Mouse (Mus musculus) MEL (cell line): ENCODE data around the gene Elk3.

Source experiments
- CHD2 ChIP-seq: IDR thresholded peaks from 2 replicates; pipeline ENCODE4 v1.6.1; 2011; ENCODE audit warnings: low read length, improper control_type of control experiment
- MAX ChIP-seq: IDR thresholded peaks from 2 replicates; pipeline ENCODE4 v1.6.1; 2011; ENCODE audit warnings: low read length, improper control_type of control experiment
- MEF2A ChIP-seq: IDR thresholded peaks from 2 replicates; pipeline ENCODE4 v1.6.1; 2014; ENCODE audit warnings: low read depth, mild to moderate bottlenecking, inconsistent platforms, low read length, improper control_type of control experiment; ENCODE audit not compliant: poor library complexity, insufficient replicate concordance, severe bottlenecking; ENCODE audit errors: extremely low read depth
- MYB ChIP-seq: IDR thresholded peaks from 2 replicates; pipeline ENCODE4 v1.6.1; 2011; ENCODE audit warnings: mild to moderate bottlenecking, low read depth, low read length, improper control_type of control experiment
- POLR2A ChIP-seq, 2 experiments: IDR thresholded peaks; 2 replicates each; pipeline ENCODE4 v1.6.1; 2011 to 2012; ENCODE audit warnings: low read length in 2 of 2, mild to moderate bottlenecking in 2 of 2, control low read depth in 1 of 2, improper control_type of control experiment in 1 of 2, low read depth in 1 of 2, moderate library complexity in 1 of 2; ENCODE audit not compliant: control insufficient read depth in 1 of 2, insufficient read depth in 1 of 2, poor library complexity in 1 of 2
- POLR2AphosphoS5 ChIP-seq: IDR thresholded peaks from 2 replicates; pipeline ENCODE4 v1.6.1; 2012; ENCODE audit warnings: low read depth, borderline replicate concordance, mild to moderate bottlenecking, inconsistent platforms, low read length, moderate library complexity, mixed read lengths

- no peak for TF ChIP-seq MYB
- no peak for TF ChIP-seq CHD2
- TF ChIP-seq MEF2A: no peak
- TF ChIP-seq MAX: no peak
- TF ChIP-seq POLR2AphosphoS5: no peak
- no peak for TF ChIP-seq POLR2A (IDR thresholded peaks at IDR 0.05; ENCODE audit: control insufficient read depth in 1 of 2, insufficient read depth in 1 of 2, low read depth in 1 of 2, low read length in 2 of 2, poor library complexity in 1 of 2)
These were observed 6.0 kb upstream of the Elk3 start for GRCm38 (mm10) chr10:93316909-93317308.
